Mouse (Mus musculus) heart, adult 2 months (tissue): ENCODE data around the gene Zcwpw1. TPM values are rescaled to one million over a fixed set of nuclear protein-coding genes. Genes with fewer than 3 reads are reported as not detected.

Source experiments
- DNase-seq, 2 experiments: peaks; one replicate each; pipeline ENCODE4 v3.0.0; 2021
- H3K27ac ChIP-seq: fragments of 200-600 bp; 2 replicates; pipeline ENCODE4 v1.8.1; 2022
- H3K27me3 ChIP-seq: fragments of 200-500 bp; 2 replicates; pipeline ENCODE4 v1.6.1; 2012; ENCODE audit warnings: mild to moderate bottlenecking, low read length, inconsistent platforms, mixed read lengths; ENCODE audit not compliant: control insufficient read depth, insufficient read depth
- H3K36me3 ChIP-seq: fragments of 200-500 bp; 2 replicates; pipeline ENCODE4 v1.6.1; 2012; ENCODE audit warnings: low read length, inconsistent platforms; ENCODE audit not compliant: control insufficient read depth, insufficient read depth
- H3K4me1 ChIP-seq: fragments of 200-500 bp; 2 replicates; pipeline ENCODE4 v1.6.1; 2011; ENCODE audit warnings: low read length; ENCODE audit not compliant: control insufficient read depth, insufficient read depth
- H3K4me3 ChIP-seq: fragments of 200-600 bp; 2 replicates; pipeline ENCODE4 v1.8.1; 2022
- H3K79me2 ChIP-seq: fragments of 200-500 bp; replicated peaks from 2 replicates; pipeline ENCODE4 v1.6.1; 2012; ENCODE audit warnings: mild to moderate bottlenecking, inconsistent platforms, low read length, moderate library complexity, mixed read lengths; ENCODE audit not compliant: control insufficient read depth, insufficient read depth
- H3K9ac ChIP-seq: fragments of 200-500 bp; 2 replicates; pipeline ENCODE4 v1.6.1; 2012; ENCODE audit warnings: low read depth, mild to moderate bottlenecking, control low read depth, inconsistent platforms, low read length, mixed read lengths
- CTCF ChIP-seq: fragments of 200-600 bp; IDR thresholded peaks from 2 replicates; pipeline ENCODE4 v1.8.1; 2022; ENCODE audit warnings: antibody characterized with exemption, mild to moderate bottlenecking, moderate library complexity
- EP300 ChIP-seq: fragments of 200-500 bp; IDR thresholded peaks from 2 replicates; pipeline ENCODE4 v1.6.1; 2011; ENCODE audit warnings: low read depth, low read length, control low read depth; ENCODE audit not compliant: insufficient read depth
- POLR2A ChIP-seq: fragments of 200-500 bp; IDR thresholded peaks from 2 replicates; pipeline ENCODE4 v1.6.1; 2011; ENCODE audit warnings: mild to moderate bottlenecking, low read depth, low read length, control low read depth; ENCODE audit not compliant: insufficient read depth
- WGBS: fragments of 180-500 bp; shearing (Covaris S2); methylation state at CpG from one replicate; pipeline ENCODE4 v1.1.7; 2018; 5-methylcytosine and 5-hydroxymethylcytosine counted together
- intact Hi-C: fragments of 180-260 bp; cut with DNase I; formaldehyde crosslinking; loops from one replicate; pipeline ENCODE4 v1.15.1; 2025
- polyA plus RNA-seq: library from polyadenylated mRNA; depleted of rRNA; stranded (reverse); fragments of >200 nt; gene quantifications from 2 replicates; pipeline ENCODE4 v1.2.3, GENCODE M21; 2012
- total RNA-seq, 2 experiments: library from RNA; stranded (reverse); gene quantifications; 2 replicates each; pipeline ENCODE4 v1.2.3; 2021

Gene Zcwpw1
- total and polyA plus RNA-seq, 3 experiments = 0.39 to 0.52 (median 0.44) TPM

GRCm38 (mm10) chr5:137817466-137818222 is 30.0 kb downstream of the Zcwpw1 start:
- DNase-seq = no peak
- WGBS = 19% methylated on average over 4 of the region's 4 CpGs
- no peak overlapping the region for H3K9ac ChIP-seq
- intact Hi-C loops = no loop called here
- H3K27ac ChIP-seq = no peak overlapping the region
- TF ChIP-seq POLR2A = no peak
- no peak for TF ChIP-seq CTCF
- no peaks in the 10 kb centered on the region for H3K79me2 ChIP-seq
- H3K36me3 ChIP-seq = no peaks in the 10 kb centered on the region
- no peak overlapping the region for H3K4me3 ChIP-seq
- H3K27me3 ChIP-seq = no peaks in the 10 kb centered on the region
- no peaks in the 10 kb centered on the region; the same call in 1 of the 2 replicates for H3K4me1 ChIP-seq

GRCm38 (mm10) chr5:137822126-137822525 is 34.5 kb downstream of the Zcwpw1 start:
- TF ChIP-seq CTCF = no peak
- no peak for TF ChIP-seq EP300
- no peak for TF ChIP-seq POLR2A
- H3K4me3 ChIP-seq = no peak overlapping the region
- H3K4me1 ChIP-seq = no peaks in the 10 kb centered on the region; the same call in 1 of the 2 replicates
- DNase-seq = no peak
- no peak overlapping the region for H3K27ac ChIP-seq
- WGBS = 75% methylated on average over 4 of the region's 4 CpGs
- intact Hi-C loops = no loop called here
- no peaks in the 10 kb centered on the region for H3K27me3 ChIP-seq
- H3K79me2 ChIP-seq = no peaks in the 10 kb centered on the region
- H3K9ac ChIP-seq = no peak overlapping the region
- no peaks in the 10 kb centered on the region for H3K36me3 ChIP-seq

DNA sequence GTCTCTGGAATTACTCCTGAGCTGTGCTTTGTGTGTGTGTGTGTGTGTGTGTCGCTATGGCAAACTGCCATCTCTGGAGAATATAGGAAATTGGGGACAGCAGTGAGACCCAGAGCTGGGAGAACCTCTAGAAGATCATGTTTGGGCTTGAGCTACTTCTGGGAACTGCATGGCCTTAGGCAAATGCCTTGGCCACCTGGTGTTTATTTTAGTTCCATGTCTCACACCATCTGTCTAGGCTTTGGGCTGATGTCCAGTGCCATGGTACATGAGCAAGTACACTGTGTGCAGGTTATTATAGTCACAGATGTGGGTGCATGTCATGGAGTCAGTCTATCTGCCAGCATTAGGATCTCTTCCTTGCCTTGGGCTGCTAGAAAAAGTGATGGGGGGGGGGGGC is 35.0 kb downstream of the Zcwpw1 start:
- Histone ChIP-seq H3K4me3 (no peak overlapping the region), H3K4me1 (no peaks in the 10 kb centered on the region), H3K9ac (no peak overlapping the region), H3K79me2 (no peaks in the 10 kb centered on the region), H3K36me3 (no peaks in the 10 kb centered on the region), H3K27me3 (no peaks in the 10 kb centered on the region), H3K27ac (no peak overlapping the region)
- TF ChIP-seq EP300 (no peak), POLR2A (no peak), CTCF (no peak)
- intact Hi-C loops = no loop called here
- WGBS = 89% methylated on average over 1 of the region's 1 CpGs
- DNase-seq = no peak

- intact Hi-C loops = no loop called here
- 87% methylated on average over 6 of the region's 6 CpGs for WGBS
- Histone ChIP-seq H3K4me1 (no peaks in the 10 kb centered on the region), H3K27ac (no peak overlapping the region), H3K27me3 (no peaks in the 10 kb centered on the region), H3K79me2 (no peaks in the 10 kb centered on the region), H3K9ac (no peak overlapping the region), H3K4me3 (no peak overlapping the region), H3K36me3 (no peaks in the 10 kb centered on the region)
- TF ChIP-seq CTCF (no peak), EP300 (no peak), POLR2A (no peak)
- no peak for DNase-seq
Measured at GRCm38 (mm10) chr5:137823455-137824045, 36.0 kb downstream of the Zcwpw1 start.

GRCm38 (mm10) chr5:137825030-137825429 is 37.4 kb downstream of the Zcwpw1 start:
- H3K4me3 ChIP-seq = no peak overlapping the region
- no peaks in the 10 kb centered on the region for H3K79me2 ChIP-seq
- no peaks in the 10 kb centered on the region for H3K36me3 ChIP-seq
- H3K27me3 ChIP-seq = no peaks in the 10 kb centered on the region
- H3K9ac ChIP-seq = no peak overlapping the region
- no peak for TF ChIP-seq EP300
- TF ChIP-seq CTCF = no peak
- no peak for TF ChIP-seq POLR2A
- H3K27ac ChIP-seq = no peak overlapping the region
- no peaks in the 10 kb centered on the region for H3K4me1 ChIP-seq
- intact Hi-C loops = no loop called here
- DNase-seq = no peak
- 91% methylated on average over 3 of the region's 3 CpGs for WGBS

GRCm38 (mm10) chr5:137825971-137826370 is 38.4 kb downstream of the Zcwpw1 start:
- H3K36me3 ChIP-seq = no peaks in the 10 kb centered on the region
- no peaks in the 10 kb centered on the region; the same call in 1 of the 2 replicates for H3K4me1 ChIP-seq
- H3K79me2 ChIP-seq = no peaks in the 10 kb centered on the region
- H3K9ac ChIP-seq = no peak overlapping the region
- no peak overlapping the region for H3K4me3 ChIP-seq
- no peak for DNase-seq
- 57% methylated on average over 2 of the region's 2 CpGs for WGBS
- no peak overlapping the region for H3K27ac ChIP-seq
- H3K27me3 ChIP-seq = no peaks in the 10 kb centered on the region
- intact Hi-C loops = no loop called here
- no peak for TF ChIP-seq POLR2A
- no peak for TF ChIP-seq CTCF
- no peak for TF ChIP-seq EP300
